Mouse (Mus musculus) megakaryocyte progenitor cell, adult 5-6 weeks (primary cell): ENCODE results near the gene Pdcd5. TPM values are rescaled to one million over a fixed set of nuclear protein-coding genes. Genes with fewer than 3 reads are reported as not detected.
A peak's percentile ranks its signal among the peaks of the same experiment; 100 is the strongest.

Experiments used
- ATAC-seq: replicated peaks from 2 replicates; pipeline ENCODE4 v1.8.0; 2016; ENCODE audit warnings: mild to moderate bottlenecking, moderate TSS enrichment, inconsistent platforms; ENCODE audit not compliant: poor library complexity
- total RNA-seq, 2 experiments: library from RNA; stranded (forward) in 1 of 2; stranded (reverse) in 1 of 2; fragments of 157-497, 149-512 nt in 1 of 2; fragments of 200-1000 nt in 1 of 2; gene quantifications; 2 replicates each; pipeline versions ENCODE4 v1.2.3 to v1.2.4; 2015 to 2017

The Pdcd5 gene
- total RNA-seq (2015) (133 and 147 TPM in 2 replicates), total RNA-seq (2017) (68.4 and 77.5 TPM in 2 replicates)

- peak; percentile 89 for ATAC-seq
These were observed at the start of gene Pdcd5 for GRCm38 (mm10) chr7:35647101-35647698. Gene Pdcd5, minus strand, starts transcription at chr7:35647521.

GRCm38 (mm10) chr7:35692641-35693040 is 45.3 kb upstream of the Pdcd5 start:
- no peak for ATAC-seq

- no peak for ATAC-seq
These were observed 44.8 kb upstream of the Pdcd5 start for GRCm38 (mm10) chr7:35692117-35692516.

GRCm38 (mm10) chr7:35688781-35689349 is 41.5 kb upstream of the Pdcd5 start:
- ATAC-seq: no peak

- no peak for ATAC-seq
These were observed 41.0 kb upstream of the Pdcd5 start for GRCm38 (mm10) chr7:35688276-35688675.

GRCm38 (mm10) chr7:35687229-35687628 is 39.9 kb upstream of the Pdcd5 start:
- ATAC-seq: peak; percentile 17; the same call in 1 of the 2 replicates

GRCm38 (mm10) chr7:35686756-35687155 is 39.4 kb upstream of the Pdcd5 start:
- peak; percentile 85 for ATAC-seq

GRCm38 (mm10) chr7:35686216-35686615 is 38.9 kb upstream of the Pdcd5 start:
- ATAC-seq: no peak

GRCm38 (mm10) chr7:35683409-35684122 is 36.2 kb upstream of the Pdcd5 start:
- no peak for ATAC-seq

- ATAC-seq: 0 out of 2 replicates have a peak, but pooled peaks have one; percentile 44
These were observed 34.2 kb upstream of the Pdcd5 start for GRCm38 (mm10) chr7:35681559-35681958.

GRCm38 (mm10) chr7:35678976-35679375 is 31.7 kb upstream of the Pdcd5 start:
- no peak for ATAC-seq

GRCm38 (mm10) chr7:35668066-35669041 is 21.0 kb upstream of the Pdcd5 start:
- no peak for ATAC-seq

- ATAC-seq: no peak
These were observed 16.6 kb upstream of the Pdcd5 start for GRCm38 (mm10) chr7:35663790-35664376.

- peak; percentile 79 for ATAC-seq
These were observed 11.9 kb upstream of the Pdcd5 start for GRCm38 (mm10) chr7:35659173-35659572.

GRCm38 (mm10) chr7:35657829-35658228 is 10.5 kb upstream of the Pdcd5 start:
- no peak for ATAC-seq

- no peak for ATAC-seq
These were observed 4.4 kb upstream of the Pdcd5 start for GRCm38 (mm10) chr7:35651583-35652270.

- no peak for ATAC-seq
These were observed 3.5 kb upstream of the Pdcd5 start for GRCm38 (mm10) chr7:35650716-35651410.

GRCm38 (mm10) chr7:35649071-35649470 is 1.8 kb upstream of the Pdcd5 start:
- ATAC-seq: peak; percentile 83
